Mouse (Mus musculus) embryonic fibroblast, embryonic 13.5 days (primary cell): ENCODE data around the gene Ldlrad3.

ENCODE experiments used
- CTCF ChIP-seq: IDR thresholded peaks from 2 replicates; pipeline ENCODE4 v1.5.1; 2011; ENCODE audit warnings: mild to moderate bottlenecking, control low read depth, low read length, moderate library complexity, borderline replicate concordance; ENCODE audit not compliant: insufficient read depth
- POLR2A ChIP-seq: IDR thresholded peaks from 2 replicates; pipeline ENCODE4 v1.6.1; 2011; ENCODE audit warnings: low read depth, mild to moderate bottlenecking, control low read depth, low read length, moderate library complexity

- TF ChIP-seq CTCF: no peak
- no peak for TF ChIP-seq POLR2A
Measured at GRCm38 (mm10) chr2:102163106-102163505, 23.1 kb downstream of the Ldlrad3 start.
